Mouse (Mus musculus): Measurements from ENCODE around the gene Slc7a4.

DNA sequence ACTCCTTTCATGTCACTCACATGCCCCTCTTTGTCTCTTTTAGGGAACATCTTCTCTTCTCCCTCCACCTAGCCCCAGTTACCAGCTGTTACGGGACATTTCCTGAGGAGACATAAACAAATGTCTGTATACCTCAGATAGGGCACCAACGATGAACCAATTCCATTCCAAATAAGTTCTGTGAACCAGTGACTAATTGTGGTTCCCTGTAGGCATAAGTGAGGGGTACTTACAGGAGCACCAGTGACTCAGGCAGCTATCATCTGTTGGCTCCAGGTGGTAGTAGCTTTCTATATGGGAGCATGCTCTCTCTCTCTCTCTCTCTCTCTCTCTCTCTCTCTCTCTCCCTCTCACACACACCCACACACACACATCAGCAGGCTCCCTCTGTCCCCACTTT, 18.8 kb downstream of the Slc7a4 start:
- TF ChIP-seq RCOR1 (conservative IDR thresholded peaks at IDR 0.05; ENCODE audit: low read depth, low read length): no peak
- TF ChIP-seq CTCF (conservative IDR thresholded peaks at IDR 0.05 in 1 of 2, IDR thresholded peaks at IDR 0.05 in 1 of 2; ENCODE audit: low read depth in 2 of 2, low read length in 2 of 2): no peak
